9 mouse cellular contexts compared by ENCODE assay signal in genomic region chr6:83439119-83439767, GRCm38 (mm10). TPM values are rescaled to one million over a fixed set of nuclear protein-coding genes. Genes with fewer than 3 reads are reported as not detected.
DNase-seq lines count a peak whose midpoint lies in the region; ATAC-seq lines count a peak whose summit lies in the region.
"Had no signal": no experiment of that assay in that cellular context is flagged by ENCODE, and none has a peak within 500 bp of the region (broad histone marks: within the 10 kb centered on the region; RNA-seq: fewer than 3 reads in every experiment).

No protein-coding gene starts in this region.

- H3K27ac ChIP-seq in kidney, embryonic 14.5 days (ENCODE audit: low read depth, low read length): no peak overlapping the region
- H3K27ac ChIP-seq in hindbrain, embryonic 13.5 days: peak overlapping the region; percentile 99
- H3K27ac ChIP-seq in midbrain, embryonic 14.5 days (replicated peaks; ENCODE audit: low read depth, low read length): peak overlapping the region; percentile 97; the same call in 1 of the 2 replicates

- no peaks in the 10 kb centered on the region for H3K9me3 ChIP-seq in kidney, embryonic 14.5 days (ENCODE audit: control insufficient read depth, low read length)
- no peaks in the 10 kb centered on the region for H3K9me3 ChIP-seq in hindbrain, embryonic 13.5 days
- no peaks in the 10 kb centered on the region for H3K9me3 ChIP-seq in midbrain, embryonic 14.5 days (ENCODE audit: control insufficient read depth, low read length)
- H3K9me3 ChIP-seq: G1E had no signal

- H3K4me2 ChIP-seq in kidney, embryonic 14.5 days (replicated peaks; ENCODE audit: low read depth, low read length): peak overlapping the region; percentile 70; the same call in 1 of the 2 replicates
- peak overlapping the region; percentile 88 for H3K4me2 ChIP-seq in hindbrain, embryonic 13.5 days
- peak overlapping the region; percentile 85 for H3K4me2 ChIP-seq in midbrain, embryonic 14.5 days (ENCODE audit: low read length)

- WGBS in kidney, embryonic 14.5 days: 75% methylated on average over 13 of the region's 13 CpGs
- 74% methylated on average over 13 of the region's 13 CpGs for WGBS in hindbrain, embryonic 13.5 days
- 60% methylated on average over 13 of the region's 13 CpGs for WGBS in midbrain, embryonic 14.5 days

- ATAC-seq in kidney, embryonic 14.5 days (ENCODE audit: low FRiP score, low TSS enrichment): no peak
- ATAC-seq in hindbrain, embryonic 13.5 days (ENCODE audit: low FRiP score): no peak
- no peak for ATAC-seq in midbrain, embryonic 14.5 days (ENCODE audit: low FRiP score, low TSS enrichment)
- ATAC-seq in frontal cortex, adult (ENCODE audit: low TSS enrichment): no peak

- H3K4me1 ChIP-seq in kidney, embryonic 14.5 days (ENCODE audit: control insufficient read depth, insufficient read depth, low read length): peaks cover 56% of the 10 kb centered on the region
- peaks cover 86% of the 10 kb centered on the region for H3K4me1 ChIP-seq in hindbrain, embryonic 13.5 days (replicated peaks)
- peaks cover 82% of the 10 kb centered on the region for H3K4me1 ChIP-seq in midbrain, embryonic 14.5 days (ENCODE audit: control insufficient read depth, insufficient read depth, low read length)

- no peak overlapping the region; the same call in 1 of the 2 replicates for H3K9ac ChIP-seq in kidney, embryonic 14.5 days (ENCODE audit: low read depth, low read length)
- H3K9ac ChIP-seq in hindbrain, embryonic 13.5 days: peak overlapping the region; percentile 94
- peak overlapping the region; percentile 92; the same call in 1 of the 2 replicates for H3K9ac ChIP-seq in midbrain, embryonic 14.5 days (replicated peaks; ENCODE audit: low read length)

- H3K4me3 ChIP-seq in kidney, embryonic 14.5 days (ENCODE audit: low read length): peak overlapping the region; percentile 55; the same call in 1 of the 2 replicates
- peak overlapping the region; percentile 82 for H3K4me3 ChIP-seq in hindbrain, embryonic 13.5 days
- peak overlapping the region; percentile 76 for H3K4me3 ChIP-seq in midbrain, embryonic 14.5 days (replicated peaks; ENCODE audit: low read depth, low read length)

- H3K36me3 ChIP-seq in kidney, embryonic 14.5 days (ENCODE audit: control insufficient read depth, insufficient read depth, low read length): peaks cover 17% of the 10 kb centered on the region; the same call in 1 of the 2 replicates
- peaks cover 10% of the 10 kb centered on the region; the same call in 1 of the 2 replicates for H3K36me3 ChIP-seq in hindbrain, embryonic 13.5 days
- H3K36me3 ChIP-seq in midbrain, embryonic 14.5 days (ENCODE audit: control insufficient read depth, insufficient read depth, low read length): peaks cover 8% of the 10 kb centered on the region; the same call in 1 of the 2 replicates

- no peak for DNase-seq in kidney, postnatal 10 days
- peak; percentile 57 to 61 for DNase-seq in cerebellum, postnatal 25 days
- no peak for DNase-seq in midbrain, embryonic 14.5 days
- DNase-seq in kidney, postnatal 25 days: no peak
- no peak for DNase-seq in ovary, adult 18-20 months (ENCODE audit: low spot score)

- H3K27me3 ChIP-seq in kidney, embryonic 14.5 days (ENCODE audit: control insufficient read depth, insufficient read depth, low read length): no peaks in the 10 kb centered on the region
- no peaks in the 10 kb centered on the region for H3K27me3 ChIP-seq in hindbrain, embryonic 13.5 days
- no peaks in the 10 kb centered on the region for H3K27me3 ChIP-seq in midbrain, embryonic 14.5 days (ENCODE audit: control insufficient read depth, insufficient read depth, low read length)

RNA-seq across cellular contexts. Expression of gene Tet3, which starts 19.6 kb away (rescaled TPM):
- polyA plus RNA-seq in kidney, embryonic 14.5 days (2014; fragmentation: Nextera tagmentation; extraction: Ambion mirVana): 48.6 and 54.9 TPM in 2 replicates
- polyA plus RNA-seq in hindbrain, embryonic 13.5 days (2015; fragmentation: Nextera tagmentation; extraction: Ambion mirVana): 69.8 and 75.4 TPM in 2 replicates
- 50.0 and 56.0 TPM in 2 replicates for polyA plus RNA-seq in midbrain, embryonic 14.5 days (2014; fragmentation: Nextera tagmentation; extraction: Ambion mirVana)

Comparison
In these comparisons a context has a peak if more than half of its experiments do, and no peak if none do; other contexts are left out.
1. DNase-seq: peak in cerebellum, postnatal 25 days (2 of 2); none in kidney, postnatal 10 days (single experiment), midbrain, embryonic 14.5 days (single experiment), kidney, postnatal 25 days (0 of 2) and ovary, adult 18-20 months (single experiment).
2. Peak in every context shown above with its lines, with median percentiles within 50 percentile points of each other: H3K4me2 ChIP-seq and H3K4me3 ChIP-seq.